In genomic region chr3:28196786-28197185, GRCm38 (mm10) we compare ENCODE assay signal across 13 mouse cellular contexts.
"Had no signal": no experiment of that assay in that cellular context is flagged by ENCODE, and none has a peak within 500 bp of the region (broad histone marks: within the 10 kb centered on the region; RNA-seq: fewer than 3 reads in every experiment).

No protein-coding gene starts in this region.

- H3K36me3 ChIP-seq: kidney, embryonic 15.5 days; limb, embryonic 13.5 days; liver, embryonic 12.5 days; midbrain, embryonic 12.5 days; neural tube, embryonic 13.5 days had no signal

- H3K9me3 ChIP-seq: kidney, embryonic 15.5 days; liver, embryonic 12.5 days; midbrain, embryonic 12.5 days; neural tube, embryonic 13.5 days had no signal

- H3K27me3 ChIP-seq: kidney, embryonic 15.5 days; limb, embryonic 13.5 days; liver, embryonic 12.5 days; midbrain, embryonic 12.5 days; neural tube, embryonic 13.5 days had no signal

- H3K4me1 ChIP-seq: kidney, embryonic 15.5 days; limb, embryonic 13.5 days; liver, embryonic 12.5 days; midbrain, embryonic 12.5 days; neural tube, embryonic 13.5 days had no signal

- H3K27ac ChIP-seq: kidney, embryonic 15.5 days; limb, embryonic 13.5 days; liver, embryonic 12.5 days; midbrain, embryonic 12.5 days; neural tube, embryonic 13.5 days had no signal

- DNase-seq: kidney, postnatal 14 days; left cerebral cortex, postnatal 4 days; lung, embryonic 14.5 days; lung, postnatal 14 days; retina, postnatal 1 day; right cerebral cortex, postnatal 4 days; spleen, adult 18-20 months; thymus, postnatal 4 days had no signal

- H3K4me3 ChIP-seq: kidney, embryonic 15.5 days; limb, embryonic 13.5 days; liver, embryonic 12.5 days; midbrain, embryonic 12.5 days; neural tube, embryonic 13.5 days had no signal
